Mouse (Mus musculus) CH12.LX (cell line): ENCODE data around the gene Ripk1. TPM values are rescaled to one million over a fixed set of nuclear protein-coding genes. Genes with fewer than 3 reads are reported as not detected.

ENCODE experiments used
- DNase-seq: peaks from one replicate; pipeline ENCODE4 v3.0.0-alpha.2; 2013; ENCODE audit errors: extremely low read depth
- H3K27ac ChIP-seq: 2 replicates; pipeline ENCODE4 v1.5.1; 2012; ENCODE audit warnings: low read depth, mild to moderate bottlenecking, control low read depth, moderate library complexity; ENCODE audit not compliant: insufficient read depth
- H3K27me3 ChIP-seq: replicated peaks from 2 replicates; pipeline ENCODE3; 2012; ENCODE audit warnings: inconsistent platforms
- H3K36me3 ChIP-seq, 2 experiments: replicated peaks in 1 of 2; 2 replicates each; pipeline versions ENCODE3 to v1.6.1; 2012; ENCODE audit warnings: inconsistent platforms in 1 of 2, low read length in 1 of 2, mild to moderate bottlenecking in 1 of 2, mixed read lengths in 1 of 2, moderate library complexity in 1 of 2; ENCODE audit not compliant: control insufficient read depth in 1 of 2, insufficient read depth in 1 of 2
- H3K4me1 ChIP-seq, 2 experiments: 2 replicates each; pipeline ENCODE4 v1.6.1; 2012; ENCODE audit warnings: inconsistent platforms in 1 of 2, moderate library complexity in 1 of 2; ENCODE audit not compliant: insufficient read depth in 2 of 2, control insufficient read depth in 1 of 2
- H3K4me2 ChIP-seq: 2 replicates; pipeline ENCODE4 v1.6.1; 2012; ENCODE audit warnings: low read depth, mild to moderate bottlenecking, control low read depth; ENCODE audit not compliant: poor library complexity, insufficient read depth, severe bottlenecking
- H3K4me3 ChIP-seq, 3 experiments: fragments of 150-350 bp in 1 of 3; sonication (generic) in 1 of 3; replicated peaks in 1 of 3; 2 replicates each; pipeline versions ENCODE3 to v1.5.1; 2011 to 2012; ENCODE audit warnings: low read depth in 2 of 3, low read length in 2 of 3, mild to moderate bottlenecking in 2 of 3, moderate library complexity in 2 of 3, control low read depth in 1 of 3, improper control_type of control experiment in 1 of 3, inconsistent platforms in 1 of 3, mixed read lengths in 1 of 3; ENCODE audit not compliant: poor library complexity in 1 of 3
- H3K79me2 ChIP-seq: replicated peaks from 2 replicates; pipeline ENCODE4 v1.6.1; 2012; ENCODE audit warnings: mild to moderate bottlenecking, moderate library complexity; ENCODE audit not compliant: control insufficient read depth, poor library complexity, insufficient read depth, severe bottlenecking; ENCODE audit errors: extremely low read depth
- H3K9ac ChIP-seq: 2 replicates; pipeline ENCODE4 v1.6.1; 2012; ENCODE audit warnings: low read depth, mild to moderate bottlenecking, control low read depth, moderate library complexity; ENCODE audit not compliant: insufficient read depth
- H3K9me3 ChIP-seq: replicated peaks from 2 replicates; pipeline ENCODE3; 2012; ENCODE audit warnings: low read length, inconsistent platforms, mixed read lengths
- BHLHE40 ChIP-seq: IDR thresholded peaks from 2 replicates; pipeline ENCODE4 v1.6.1; 2011; ENCODE audit warnings: mild to moderate bottlenecking, low read depth, low read length, improper control_type of control experiment
- CTCF ChIP-seq, 2 experiments: IDR thresholded peaks in 1 of 2; conservative IDR thresholded peaks in 1 of 2; 2 replicates each; pipeline ENCODE4 v1.5.1; 2011 to 2012; ENCODE audit warnings: low read depth in 2 of 2, low read length in 2 of 2, improper control_type of control experiment in 1 of 2, inconsistent platforms in 1 of 2, mild to moderate bottlenecking in 1 of 2, moderate library complexity in 1 of 2
- E2F4 ChIP-seq: IDR thresholded peaks from 2 replicates; pipeline ENCODE4 v1.6.1; 2011; ENCODE audit warnings: low read depth, low read length, improper control_type of control experiment; ENCODE audit not compliant: insufficient replicate concordance
- ELF1 ChIP-seq: IDR thresholded peaks from 2 replicates; pipeline ENCODE4 v1.6.1; 2014; ENCODE audit warnings: low read depth, mild to moderate bottlenecking, inconsistent platforms, low read length, improper control_type of control experiment
- EP300 ChIP-seq: IDR thresholded peaks from 2 replicates; pipeline ENCODE4 v1.6.1; 2011; ENCODE audit warnings: low read length, improper control_type of control experiment
- GABPA ChIP-seq: IDR thresholded peaks from 2 replicates; pipeline ENCODE4 v1.6.1; 2012; ENCODE audit warnings: low read depth, low read length, improper control_type of control experiment, inconsistent platforms; ENCODE audit not compliant: insufficient replicate concordance
- JUN ChIP-seq: IDR thresholded peaks from 2 replicates; pipeline ENCODE4 v1.6.1; 2011; ENCODE audit warnings: low read depth, mild to moderate bottlenecking, low read length, improper control_type of control experiment, moderate library complexity; ENCODE audit not compliant: insufficient read depth
- JUND ChIP-seq: conservative IDR thresholded peaks from 2 replicates; pipeline ENCODE4 v1.6.1; 2011; ENCODE audit warnings: low read depth, low read length, improper control_type of control experiment
- MAFK ChIP-seq: IDR thresholded peaks from 2 replicates; pipeline ENCODE4 v1.6.1; 2011; ENCODE audit warnings: low read length, improper control_type of control experiment; ENCODE audit not compliant: insufficient replicate concordance
- MAX ChIP-seq: IDR thresholded peaks from 2 replicates; pipeline ENCODE4 v1.6.1; 2011; ENCODE audit warnings: low read length, improper control_type of control experiment
- MEF2A ChIP-seq: IDR thresholded peaks from 2 replicates; pipeline ENCODE4 v1.6.1; 2014; ENCODE audit warnings: low read depth, mild to moderate bottlenecking, inconsistent platforms, low read length, improper control_type of control experiment, borderline replicate concordance
- MXI1 ChIP-seq: IDR thresholded peaks from 2 replicates; pipeline ENCODE4 v1.6.1; 2011; ENCODE audit warnings: mild to moderate bottlenecking, low read depth, low read length, improper control_type of control experiment
- NELFE ChIP-seq: IDR thresholded peaks from 2 replicates; pipeline ENCODE4 v1.6.1; 2011; ENCODE audit warnings: low read depth, low read length, improper control_type of control experiment
- NRF1 ChIP-seq: IDR thresholded peaks from 2 replicates; pipeline ENCODE4 v1.6.1; 2014; ENCODE audit warnings: low read depth, mild to moderate bottlenecking, inconsistent platforms, low read length, improper control_type of control experiment, moderate library complexity
- POLR2A ChIP-seq: IDR thresholded peaks from 2 replicates; pipeline ENCODE4 v1.6.1; 2011; ENCODE audit warnings: low read depth, mild to moderate bottlenecking, improper control_type of control experiment, low read length
- RAD21 ChIP-seq: IDR thresholded peaks from 2 replicates; pipeline ENCODE4 v1.6.1; 2011; ENCODE audit warnings: low read depth, mild to moderate bottlenecking, low read length, improper control_type of control experiment, moderate library complexity
- RCOR1 ChIP-seq: conservative IDR thresholded peaks from 2 replicates; pipeline ENCODE4 v1.6.1; 2012; ENCODE audit warnings: low read depth, mild to moderate bottlenecking, inconsistent platforms, low read length, improper control_type of control experiment
- SIN3A ChIP-seq: IDR thresholded peaks from 2 replicates; pipeline ENCODE4 v1.6.1; 2012; ENCODE audit warnings: low read length, improper control_type of control experiment, inconsistent platforms
- TCF12 ChIP-seq: IDR thresholded peaks from 2 replicates; pipeline ENCODE4 v1.6.1; 2014; ENCODE audit warnings: low read depth, mild to moderate bottlenecking, inconsistent platforms, low read length, improper control_type of control experiment
- USF1 ChIP-seq: IDR thresholded peaks from 2 replicates; pipeline ENCODE4 v1.6.1; 2014; ENCODE audit warnings: low read depth, mild to moderate bottlenecking, inconsistent platforms, low read length, improper control_type of control experiment
- ZMIZ1 ChIP-seq: IDR thresholded peaks from 2 replicates; pipeline ENCODE4 v1.6.1; 2012; ENCODE audit warnings: low read depth, mild to moderate bottlenecking, inconsistent platforms, low read length, improper control_type of control experiment
- dilution Hi-C: fragments of 300-500 bp; cut with MboI; formaldehyde crosslinking; loops from 2 replicates; pipeline ENCODE4 v1.14.3; 2020; ENCODE audit warnings: low sequenced_read_pairs; ENCODE audit not compliant: extremely low pct_unique_long_range_greater_than_20kb, extremely low pct_ligation_motif_present
- in situ Hi-C: fragments of 300-500 bp; cut with MboI; formaldehyde crosslinking; loops from 3 replicates; pipeline ENCODE4 v1.14.3; 2019; ENCODE audit warnings: low sequenced_read_pairs, low pct_ligation_motif_present, low pct_unique_long_range_greater_than_20kb, mixed read lengths
- polyA plus RNA-seq: library from polyadenylated mRNA; unstranded; fragments of >175 nt; gene quantifications from 2 replicates; pipeline ENCODE4 v1.2.1, GENCODE M21; 2012; ENCODE audit warnings: low read depth; ENCODE audit not compliant: insufficient read length
- total RNA-seq, 2 experiments: library from RNA; depleted of rRNA; stranded (reverse); fragments of 300-350 nt in 1 of 2; fragments of >200 nt in 1 of 2; gene quantifications; 2 replicates each; pipeline ENCODE4 v1.2.3; 2012 to 2014

Gene Ripk1
- total and polyA plus RNA-seq, 3 experiments = 13.1 to 18.6 (median 16.6) TPM

GRCm38 (mm10) chr13:34038901-34039341 is 36.8 kb downstream of the Ripk1 start:
- in situ Hi-C loops (no loop called here), dilution Hi-C loops (no loop called here)
- H3K4me3 ChIP-seq = no peak overlapping the region
- no peak overlapping the region for H3K4me2 ChIP-seq
- no peak for DNase-seq
- H3K9ac ChIP-seq = no peak overlapping the region
- peaks cover 4% of the 10 kb centered on the region for H3K9me3 ChIP-seq
- H3K36me3 ChIP-seq = peaks cover 0 to 14% of the 10 kb centered on the region in 2 experiments
- H3K4me1 ChIP-seq = peaks cover 6 to 20% of the 10 kb centered on the region in 2 experiments; a peak in 3 of 4 replicates
- no peak overlapping the region for H3K27ac ChIP-seq
- H3K79me2 ChIP-seq = no peaks in the 10 kb centered on the region
- no peaks in the 10 kb centered on the region for H3K27me3 ChIP-seq
- no peak for TF ChIP-seq CTCF (conservative IDR thresholded peaks at IDR 0.05 in 1 of 2, IDR thresholded peaks at IDR 0.05 in 1 of 2; ENCODE audit: low read depth in 2 of 2, low read length in 2 of 2)
- no peak for TF ChIP-seq NRF1
- no peak for TF ChIP-seq JUND
- no peak for TF ChIP-seq GABPA
- no peak for TF ChIP-seq EP300
- no peak for TF ChIP-seq MEF2A
- TF ChIP-seq MAX = no peak

- Histone ChIP-seq H3K4me2 (no peak overlapping the region), H3K27me3 (no peaks in the 10 kb centered on the region), H3K4me3 (no peak overlapping the region), H3K36me3 (peaks cover 0 to 6% of the 10 kb centered on the region in 2 experiments), H3K27ac (no peak overlapping the region), H3K9ac (no peak overlapping the region), H3K4me1 (peaks cover 6 to 18% of the 10 kb centered on the region in 2 experiments; a peak in 3 of 4 replicates), H3K9me3 (peaks cover 4% of the 10 kb centered on the region), H3K79me2 (no peaks in the 10 kb centered on the region)
- DNase-seq = no peak
- in situ Hi-C loops (loop anchor here (10.0 kb wide), 1 partner anchor 595 kb away; no protein-coding TSS in a partner anchor), dilution Hi-C loops (no loop called here)
- no peak for TF ChIP-seq RAD21
- TF ChIP-seq MEF2A = no peak
- no peak for TF ChIP-seq JUN
- no peak for TF ChIP-seq MXI1
- TF ChIP-seq MAFK = no peak
- TF ChIP-seq BHLHE40 = no peak
- TF ChIP-seq MAX = no peak
- no peak for TF ChIP-seq SIN3A
- no peak for TF ChIP-seq TCF12
- no peak for TF ChIP-seq NELFE
- no peak for TF ChIP-seq POLR2A
- TF ChIP-seq ZMIZ1 = no peak
- no peak for TF ChIP-seq CTCF (conservative IDR thresholded peaks at IDR 0.05 in 1 of 2, IDR thresholded peaks at IDR 0.05 in 1 of 2; ENCODE audit: low read depth in 2 of 2, low read length in 2 of 2)
- no peak for TF ChIP-seq E2F4
- TF ChIP-seq ELF1 = no peak
- TF ChIP-seq RCOR1 = no peak
- no peak for TF ChIP-seq USF1
These were observed 37.9 kb downstream of the Ripk1 start for GRCm38 (mm10) chr13:34040091-34040490.
